Mouse (Mus musculus): ENCODE results near the gene Kmt2e. TPM values are rescaled to one million over a fixed set of nuclear protein-coding genes. Genes with fewer than 3 reads are reported as not detected.

The Kmt2e gene
- polyA plus RNA-seq, 1 experiment: 315 TPM

DNA sequence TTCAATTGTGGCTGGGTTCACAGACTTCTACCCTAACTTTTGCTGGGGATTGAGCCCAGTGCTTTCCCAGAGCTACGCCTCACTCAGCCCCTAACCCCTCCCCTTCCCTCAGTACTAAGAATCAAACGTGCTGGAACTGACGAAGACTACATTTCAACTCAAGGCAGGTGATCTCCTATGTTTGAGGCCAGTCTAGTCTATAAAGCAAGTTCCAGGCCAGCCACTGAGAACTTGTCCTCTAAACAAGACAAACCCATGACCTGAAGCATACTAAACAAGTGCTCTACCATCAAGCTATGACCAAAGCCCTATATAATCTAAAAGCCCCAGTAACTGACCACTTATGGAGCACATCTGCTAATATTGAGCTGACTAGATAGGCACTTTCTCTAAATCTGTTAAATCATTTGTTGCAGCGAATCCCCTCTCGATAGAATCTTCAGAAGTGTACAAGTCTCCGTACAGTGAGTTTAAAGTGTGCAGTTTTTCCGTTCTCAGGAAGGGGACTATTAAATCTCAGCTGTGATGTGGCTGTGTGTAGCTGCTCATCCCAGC lies 14.5 kb upstream of the Kmt2e start:
- no peak for TF ChIP-seq CTCF (IDR thresholded peaks at IDR 0.05; ENCODE audit: insufficient read depth, low read depth, low read length)
- TF ChIP-seq POLR2A (IDR thresholded peaks at IDR 0.05; ENCODE audit: insufficient read depth, low read depth, low read length): no peak
- Histone ChIP-seq H3K4me1 (ENCODE audit: control insufficient read depth, insufficient read depth, low read length) (peaks cover 9% of the 10 kb centered on the region), H3K4me3 (ENCODE audit: insufficient read depth, low read depth, low read length) (no peak overlapping the region), H3K27ac (ENCODE audit: insufficient read depth, low read depth, low read length) (no peak overlapping the region)
- WGBS: 27% methylated on average over 7 of the region's 7 CpGs

DNA sequence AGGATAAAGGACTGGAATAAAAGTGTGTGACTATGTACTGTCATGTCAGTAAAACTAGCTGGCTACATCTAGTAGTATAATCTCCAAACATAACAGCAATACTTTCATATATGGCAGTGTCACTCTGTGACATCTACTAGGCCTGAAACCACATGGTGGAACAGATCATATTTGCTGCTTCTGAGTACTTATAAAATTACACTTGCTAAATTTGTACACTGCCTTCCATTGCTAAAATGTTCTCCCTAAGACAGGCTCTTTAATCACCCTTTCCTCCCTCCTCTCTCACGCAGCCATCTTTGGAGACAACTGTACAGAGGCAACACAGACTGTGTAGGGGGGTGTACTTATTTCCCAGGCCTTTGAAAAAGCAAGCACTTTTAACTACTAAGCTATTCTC lies 13.8 kb upstream of the Kmt2e start:
- TF ChIP-seq CTCF (IDR thresholded peaks at IDR 0.05; ENCODE audit: insufficient read depth, low read depth, low read length) (no peak), POLR2A (IDR thresholded peaks at IDR 0.05; ENCODE audit: insufficient read depth, low read depth, low read length) (no peak)
- H3K4me1 ChIP-seq (ENCODE audit: control insufficient read depth, insufficient read depth, low read length): peaks cover 7% of the 10 kb centered on the region; the same call in 1 of the 2 replicates

DNA sequence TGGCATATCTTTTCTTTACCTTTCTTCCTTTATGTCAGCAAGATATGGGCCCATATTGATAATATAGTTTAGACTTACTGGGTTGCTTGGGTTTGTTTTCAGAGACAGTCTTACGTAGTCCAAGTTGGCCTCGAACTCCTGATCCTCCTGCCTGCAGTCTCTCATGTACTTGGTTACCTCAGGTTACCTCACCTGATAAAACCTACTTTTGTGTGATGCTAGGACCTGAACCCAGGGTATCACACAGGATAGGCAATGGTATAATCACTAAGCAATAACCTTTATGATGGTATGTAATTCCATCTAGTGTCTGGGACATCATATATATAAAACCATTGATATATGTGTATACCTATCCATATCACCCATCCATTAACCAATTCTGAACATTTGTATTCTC lies 12.8 kb upstream of the Kmt2e start:
- 92% methylated on average over 2 of the region's 2 CpGs for whole genome bisulfite sequencing
- peaks cover 7% of the 10 kb centered on the region; the same call in 1 of the 2 replicates for H3K4me1 ChIP-seq (ENCODE audit: control insufficient read depth, insufficient read depth, low read length)
- no peak overlapping the region for H3K27ac ChIP-seq (ENCODE audit: insufficient read depth, low read depth, low read length)
- no peak for TF ChIP-seq CTCF (IDR thresholded peaks at IDR 0.05; ENCODE audit: insufficient read depth, low read depth, low read length)
- no peak for TF ChIP-seq POLR2A (IDR thresholded peaks at IDR 0.05; ENCODE audit: insufficient read depth, low read depth, low read length)
- H3K4me3 ChIP-seq (ENCODE audit: insufficient read depth, low read depth, low read length): no peak overlapping the region

More for the DNA sequence above, 13.8 kb upstream of the Kmt2e start:
- 10% methylated on average over 1 of the region's 1 CpGs for WGBS
- H3K27ac ChIP-seq (ENCODE audit: insufficient read depth, low read depth, low read length): no peak overlapping the region
- no peak overlapping the region for H3K4me3 ChIP-seq (ENCODE audit: insufficient read depth, low read depth, low read length)

DNA sequence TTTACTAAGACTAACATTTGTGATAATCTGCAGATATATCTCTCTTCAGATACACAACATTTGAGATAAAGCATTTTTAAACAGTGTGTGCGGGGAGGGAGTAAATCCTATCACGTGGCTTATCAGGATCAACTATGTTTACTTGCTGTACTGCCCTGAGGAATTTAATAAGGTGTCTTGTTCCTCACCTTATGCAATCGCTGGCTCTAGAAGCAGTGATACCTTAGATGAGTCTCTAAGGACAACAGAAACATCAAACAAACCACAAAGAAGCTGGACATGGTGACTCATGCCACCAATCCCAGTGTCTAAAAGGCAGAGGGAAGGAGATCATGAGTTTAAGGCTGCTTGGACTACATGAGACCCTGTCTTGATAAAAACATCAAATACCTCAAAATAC lies 11.2 kb upstream of the Kmt2e start:
- 80% methylated on average over 3 of the region's 3 CpGs for WGBS
- H3K4me3 ChIP-seq (ENCODE audit: insufficient read depth, low read depth, low read length): no peak overlapping the region
- no peak overlapping the region for H3K27ac ChIP-seq (ENCODE audit: insufficient read depth, low read depth, low read length)
- TF ChIP-seq POLR2A (IDR thresholded peaks at IDR 0.05; ENCODE audit: insufficient read depth, low read depth, low read length) (no peak), CTCF (IDR thresholded peaks at IDR 0.05; ENCODE audit: insufficient read depth, low read depth, low read length) (no peak)
- peaks cover 10% of the 10 kb centered on the region for H3K4me1 ChIP-seq (ENCODE audit: control insufficient read depth, insufficient read depth, low read length)

DNA sequence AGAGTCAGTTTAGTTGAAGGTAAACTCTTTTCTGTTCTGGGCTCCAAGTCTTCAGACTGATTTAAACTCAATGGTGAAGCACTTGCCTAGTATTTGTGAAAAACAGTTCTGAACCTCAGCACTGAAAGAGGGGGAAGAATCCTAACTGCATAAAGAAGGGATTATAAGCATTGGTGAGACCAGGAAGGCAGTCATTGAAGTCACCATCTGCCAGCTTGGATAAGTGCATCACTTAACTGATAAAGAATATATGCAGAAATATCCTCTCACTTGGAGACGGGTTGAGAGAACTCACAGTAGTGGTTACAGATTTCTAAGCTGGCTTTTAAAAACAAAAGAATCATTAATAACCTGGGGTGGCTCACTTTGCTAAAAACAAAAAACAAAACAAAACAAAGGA lies 6.7 kb upstream of the Kmt2e start:
- H3K4me3 ChIP-seq (ENCODE audit: insufficient read depth, low read depth, low read length): no peak overlapping the region
- H3K27ac ChIP-seq (ENCODE audit: insufficient read depth, low read depth, low read length): no peak overlapping the region
- peaks cover 5% of the 10 kb centered on the region for H3K4me1 ChIP-seq (ENCODE audit: control insufficient read depth, insufficient read depth, low read length)
- TF ChIP-seq POLR2A (IDR thresholded peaks at IDR 0.05; ENCODE audit: insufficient read depth, low read depth, low read length) (no peak), CTCF (IDR thresholded peaks at IDR 0.05; ENCODE audit: insufficient read depth, low read depth, low read length) (no peak)
- 11% methylated on average over 1 of the region's 1 CpGs for WGBS

GRCm38 (mm10) chr5:23431070-23431864 lies 3.0 kb upstream of the Kmt2e start:
- 1% methylated on average over 10 of the region's 10 CpGs for WGBS
- H3K4me3 ChIP-seq (ENCODE audit: insufficient read depth, low read depth, low read length): peak overlapping the region; percentile 20; the same call in 1 of the 2 replicates
- no peak overlapping the region for H3K27ac ChIP-seq (ENCODE audit: insufficient read depth, low read depth, low read length)

DNA sequence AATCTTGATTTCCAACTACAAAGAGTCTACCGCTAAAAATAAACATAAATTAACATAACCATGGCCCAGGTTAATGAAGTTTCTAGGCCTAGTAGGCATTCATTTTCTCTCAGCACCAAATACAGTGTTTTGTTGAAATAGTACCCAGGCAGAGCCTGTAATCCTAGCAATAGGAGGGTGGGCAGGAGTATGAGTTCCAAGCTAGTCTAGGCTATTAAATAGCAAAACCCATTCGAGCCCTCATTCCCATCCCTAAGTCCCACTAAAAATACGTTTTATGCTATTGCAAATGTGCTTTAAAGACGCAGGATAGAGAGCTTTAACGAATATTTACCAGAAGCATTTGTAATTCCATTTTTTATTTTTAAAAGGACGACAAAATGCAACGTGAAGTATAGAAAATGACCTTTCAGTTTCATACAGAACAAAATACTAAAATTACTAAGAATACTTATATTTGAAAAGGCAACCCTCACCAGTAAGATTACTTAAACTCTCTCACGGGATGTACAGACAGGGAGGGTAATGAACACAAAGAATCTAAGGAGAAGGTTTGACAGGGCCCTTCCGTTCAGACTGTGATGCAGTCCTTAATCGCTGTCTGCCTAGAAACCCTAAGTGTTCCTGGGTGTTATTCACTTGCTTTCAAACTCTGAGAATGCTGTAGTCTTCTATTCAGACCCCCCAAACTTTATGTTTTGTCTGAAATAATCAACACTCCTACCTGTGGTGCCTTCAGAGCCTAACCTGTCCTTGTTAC lies 2.1 kb upstream of the Kmt2e start:
- no peak for TF ChIP-seq CTCF (IDR thresholded peaks at IDR 0.05; ENCODE audit: insufficient read depth, low read depth, low read length)
- no peak for TF ChIP-seq POLR2A (IDR thresholded peaks at IDR 0.05; ENCODE audit: insufficient read depth, low read depth, low read length)
- Histone ChIP-seq H3K4me1 (ENCODE audit: control insufficient read depth, insufficient read depth, low read length) (no peaks in the 10 kb centered on the region), H3K4me3 (ENCODE audit: insufficient read depth, low read depth, low read length) (peak overlapping the region; percentile 65), H3K27ac (ENCODE audit: insufficient read depth, low read depth, low read length) (peak overlapping the region; percentile 98)
- under 1% methylated on average over 10 of the region's 10 CpGs for WGBS

More at GRCm38 (mm10) chr5:23431070-23431864, 3.0 kb upstream of the Kmt2e start:
- TF ChIP-seq POLR2A (IDR thresholded peaks at IDR 0.05; ENCODE audit: insufficient read depth, low read depth, low read length): no peak
- TF ChIP-seq CTCF (IDR thresholded peaks at IDR 0.05; ENCODE audit: insufficient read depth, low read depth, low read length): no peak
- peaks cover 3% of the 10 kb centered on the region for H3K4me1 ChIP-seq (ENCODE audit: control insufficient read depth, insufficient read depth, low read length)

- TF ChIP-seq POLR2A (IDR thresholded peaks at IDR 0.05; ENCODE audit: insufficient read depth, low read depth, low read length): peak; percentile 74
- TF ChIP-seq CTCF (IDR thresholded peaks at IDR 0.05; ENCODE audit: insufficient read depth, low read depth, low read length): no peak
- under 1% methylated on average over 61 of the region's 61 CpGs for WGBS
- no peaks in the 10 kb centered on the region for H3K4me1 ChIP-seq (ENCODE audit: control insufficient read depth, insufficient read depth, low read length)
- peak overlapping the region; percentile 100 for H3K27ac ChIP-seq (ENCODE audit: insufficient read depth, low read depth, low read length)
- H3K4me3 ChIP-seq (ENCODE audit: insufficient read depth, low read depth, low read length): peak overlapping the region; percentile 65
These were observed 1.3 kb upstream of the Kmt2e start for GRCm38 (mm10) chr5:23432708-23433645.

Measured in olfactory bulb, adult 2 months (tissue).